Mouse (Mus musculus) right cerebral cortex, postnatal 25 days (tissue): ENCODE data around the gene Prpf8.
A peak's percentile ranks its signal among the peaks of the same experiment; 100 is the strongest.

Experiments used
- DNase-seq: peaks from one replicate; pipeline ENCODE4 v3.0.0; 2022

Gene Prpf8

GRCm38 (mm10) chr11:75509741-75510626 lies 23.4 kb downstream of the Prpf8 start, which contains the start of gene Rilp:
Rilp (plus strand) TSS chr11:75510094.
- DNase-seq = no peak

- peak; percentile 88 for DNase-seq
Measured at GRCm38 (mm10) chr11:75510627-75510993, 24.0 kb downstream of the Prpf8 start.

GRCm38 (mm10) chr11:75511213-75511612 lies 24.6 kb downstream of the Prpf8 start:
- DNase-seq = no peak

- no peak for DNase-seq
Measured at GRCm38 (mm10) chr11:75512301-75513018, 25.8 kb downstream of the Prpf8 start.

GRCm38 (mm10) chr11:75513336-75513735 lies 26.7 kb downstream of the Prpf8 start, which contains the start of gene Scarf1:
Scarf1 (plus strand) TSS chr11:75513540.
- no peak for DNase-seq

GRCm38 (mm10) chr11:75515186-75515585 lies 28.6 kb downstream of the Prpf8 start:
- no peak for DNase-seq

- DNase-seq = no peak
Measured at GRCm38 (mm10) chr11:75519834-75520633, 33.4 kb downstream of the Prpf8 start.

- no peak for DNase-seq
Measured at GRCm38 (mm10) chr11:75521609-75522008, 35.0 kb downstream of the Prpf8 start.

GRCm38 (mm10) chr11:75522793-75523192 lies 36.2 kb downstream of the Prpf8 start:
- no peak for DNase-seq

- no peak for DNase-seq
Measured at GRCm38 (mm10) chr11:75525531-75526125, 39.0 kb downstream of the Prpf8 start.

- DNase-seq = no peak
Measured at GRCm38 (mm10) chr11:75526943-75527342, 40.3 kb downstream of the Prpf8 start.

- DNase-seq = no peak
Measured at GRCm38 (mm10) chr11:75529771-75530170, 43.2 kb downstream of the Prpf8 start.

- peak; percentile 92 for DNase-seq
Measured at GRCm38 (mm10) chr11:75530325-75530724, 43.7 kb downstream of the Prpf8 start.

- DNase-seq = no peak
Measured at GRCm38 (mm10) chr11:75530845-75531373, 44.3 kb downstream of the Prpf8 start.

GRCm38 (mm10) chr11:75531469-75532242 lies 45.0 kb downstream of the Prpf8 start, which contains the start of gene Slc43a2:
Slc43a2 (plus strand) TSS chr11:75531694.
- peak; percentile 97 for DNase-seq

- DNase-seq = peak; percentile 59
Measured at GRCm38 (mm10) chr11:75532340-75533277, 46.0 kb downstream of the Prpf8 start.

- DNase-seq = no peak
Measured at GRCm38 (mm10) chr11:75533314-75534015, 46.8 kb downstream of the Prpf8 start.

- no peak for DNase-seq
Measured at GRCm38 (mm10) chr11:75534286-75535033, 47.8 kb downstream of the Prpf8 start.
